Mouse (Mus musculus) 3134 (cell line): ENCODE measurements around the gene S100a10.

Experiments
- DNase-seq: peaks from one replicate; pipeline ENCODE4 v3.0.0-alpha.2; 2011; ENCODE audit warnings: low spot score; ENCODE audit not compliant: insufficient read length; ENCODE audit errors: extremely low read depth

Gene S100a10

GRCm38 (mm10) chr3:93579317-93580038, 24.6 kb downstream of the S100a10 start:
- DNase-seq = peak; percentile 76

DNA sequence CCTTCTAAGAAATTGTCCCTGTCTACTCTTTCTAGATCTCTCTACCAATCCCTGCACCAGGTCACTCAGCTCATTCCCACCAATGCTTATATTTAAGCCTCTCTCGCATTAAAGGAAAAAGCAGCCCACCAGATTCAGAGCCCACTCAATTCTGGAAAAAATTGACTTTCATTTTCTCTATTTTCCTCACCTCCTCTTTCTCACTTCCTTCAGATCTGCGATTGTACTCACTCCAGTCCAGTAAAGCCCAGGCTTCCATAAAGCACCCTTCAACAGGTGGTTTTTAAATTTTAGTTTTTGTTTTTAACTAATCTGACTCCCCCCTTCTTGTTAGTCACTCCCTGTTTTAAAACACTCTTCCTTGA, 25.1 kb downstream of the S100a10 start:
- DNase-seq = no peak

DNA sequence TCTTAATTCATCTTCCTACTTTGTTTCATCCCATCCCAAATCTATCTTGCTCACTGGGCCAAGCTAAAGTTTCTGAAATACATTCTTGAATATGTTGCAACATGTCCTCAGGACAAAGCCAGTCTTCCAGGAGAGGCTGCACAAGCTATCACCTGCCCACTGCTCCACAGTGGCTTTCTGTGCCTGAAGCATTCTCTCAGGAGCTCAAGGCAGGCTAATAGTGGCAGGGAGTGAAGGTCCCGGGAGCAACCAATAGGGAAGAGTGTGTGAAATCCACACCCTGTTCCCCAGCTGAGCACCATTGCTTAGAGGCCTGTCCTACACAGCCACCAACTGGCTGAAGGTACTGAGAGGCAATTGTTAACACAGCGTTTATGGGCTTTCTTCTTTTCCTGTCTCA, 26.1 kb downstream of the S100a10 start:
- DNase-seq = no peak

GRCm38 (mm10) chr3:93581687-93582086, 26.8 kb downstream of the S100a10 start:
- no peak for DNase-seq

DNA sequence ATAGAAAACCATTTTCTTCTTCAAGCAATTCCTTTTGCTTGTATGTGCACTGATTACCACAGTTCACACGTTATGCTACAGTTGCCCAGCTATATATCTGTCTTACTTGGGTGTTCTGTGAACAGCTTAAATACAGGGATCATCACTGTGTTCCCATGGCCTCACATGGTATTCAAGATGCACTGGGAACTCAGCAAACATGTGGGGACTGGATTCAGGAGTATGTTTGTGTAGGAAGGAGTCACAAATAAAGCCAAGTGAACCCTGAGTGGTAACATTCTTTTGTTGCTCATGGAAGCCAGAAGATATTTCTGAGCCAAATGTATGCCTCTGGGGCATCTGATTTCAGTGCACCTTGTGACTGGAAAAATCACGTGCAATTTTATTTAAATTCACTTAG, 28.2 kb downstream of the S100a10 start:
- DNase-seq = no peak

GRCm38 (mm10) chr3:93589629-93590028, 34.7 kb downstream of the S100a10 start:
- DNase-seq = no peak

DNA sequence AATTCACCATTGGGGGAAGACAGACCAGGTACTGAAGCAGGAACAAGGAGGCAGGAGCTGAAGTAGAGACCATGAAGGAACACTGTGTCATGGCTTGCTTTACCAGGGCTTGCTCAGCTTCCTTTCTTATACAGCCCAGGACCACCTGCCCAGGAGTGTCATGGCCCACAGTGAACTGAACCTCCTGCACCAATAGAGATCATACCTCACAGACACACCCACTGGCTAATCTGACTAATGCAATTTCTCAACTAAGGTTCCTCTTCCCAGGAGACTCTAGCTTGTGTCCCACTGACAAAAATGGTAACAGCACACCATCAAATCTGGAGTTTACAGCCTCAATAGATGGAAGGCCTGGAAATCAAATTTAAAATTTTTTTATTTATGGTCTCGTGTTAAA, 35.4 kb downstream of the S100a10 start:
- DNase-seq = no peak

- DNase-seq = no peak
Observed at GRCm38 (mm10) chr3:93592100-93592499, 37.2 kb downstream of the S100a10 start.

DNA sequence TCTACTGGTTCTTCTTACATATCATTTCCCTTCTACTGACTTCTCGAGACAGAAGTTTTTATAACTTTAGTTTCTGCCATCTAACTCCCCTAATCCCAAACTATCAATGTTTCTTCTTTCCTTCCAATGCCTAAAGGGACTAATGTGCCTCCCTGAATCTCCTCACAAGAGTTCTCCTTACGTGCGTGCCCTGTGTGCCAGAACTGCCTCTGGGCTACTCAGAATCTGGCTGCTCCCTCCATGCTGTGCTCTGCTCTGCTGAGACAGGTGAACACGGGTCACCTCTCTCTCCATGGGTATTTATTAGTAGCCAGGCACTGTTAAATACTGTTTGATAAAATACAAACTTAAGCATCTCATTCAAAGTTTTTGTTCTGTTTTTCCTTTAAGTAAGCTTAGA, 38.1 kb downstream of the S100a10 start:
- no peak for DNase-seq

DNA sequence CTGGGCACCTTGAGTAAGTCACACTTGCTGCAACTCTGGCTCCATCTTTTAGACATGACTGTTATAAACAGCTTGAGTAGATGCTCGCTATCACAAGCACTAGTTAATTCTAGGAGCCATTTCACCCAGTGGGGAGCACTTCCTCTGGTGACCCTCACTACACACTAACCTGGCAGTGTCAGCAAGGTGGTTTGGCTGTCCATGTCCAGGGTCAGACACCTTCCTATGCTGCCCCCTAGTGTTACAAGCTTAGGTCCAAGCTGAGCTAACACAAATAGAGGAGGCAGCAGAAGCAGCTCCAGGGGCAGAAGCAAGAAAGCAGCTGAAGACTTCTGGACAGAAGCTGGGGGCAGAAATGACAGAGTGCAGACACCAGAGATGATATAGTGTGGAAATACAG, 38.6 kb downstream of the S100a10 start:
- DNase-seq = peak; percentile 28

DNA sequence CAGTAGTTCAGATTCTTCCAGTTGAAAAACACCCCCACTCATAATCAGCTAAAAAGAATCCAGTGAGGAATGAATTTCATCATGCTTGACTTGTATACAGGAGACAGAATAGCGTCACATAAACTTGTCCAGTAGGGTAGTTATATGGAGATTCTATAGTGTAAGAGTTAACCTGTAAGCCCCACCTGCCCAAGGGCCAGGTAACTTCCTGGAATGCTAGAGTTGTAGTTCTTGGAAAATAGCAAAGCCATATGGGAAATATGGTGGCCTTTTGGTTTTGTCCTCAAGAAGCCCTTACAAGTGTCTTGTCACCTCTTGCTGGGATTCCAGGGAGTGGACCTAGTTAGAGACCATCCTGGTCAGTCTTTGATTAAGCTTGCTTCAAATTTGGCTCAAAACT, 41.8 kb downstream of the S100a10 start:
- DNase-seq = no peak

- peak; percentile 80 for DNase-seq
Observed at GRCm38 (mm10) chr3:93597221-93597913, 42.5 kb downstream of the S100a10 start.

- DNase-seq = no peak
Observed at GRCm38 (mm10) chr3:93597970-93598369, 43.1 kb downstream of the S100a10 start.

DNA sequence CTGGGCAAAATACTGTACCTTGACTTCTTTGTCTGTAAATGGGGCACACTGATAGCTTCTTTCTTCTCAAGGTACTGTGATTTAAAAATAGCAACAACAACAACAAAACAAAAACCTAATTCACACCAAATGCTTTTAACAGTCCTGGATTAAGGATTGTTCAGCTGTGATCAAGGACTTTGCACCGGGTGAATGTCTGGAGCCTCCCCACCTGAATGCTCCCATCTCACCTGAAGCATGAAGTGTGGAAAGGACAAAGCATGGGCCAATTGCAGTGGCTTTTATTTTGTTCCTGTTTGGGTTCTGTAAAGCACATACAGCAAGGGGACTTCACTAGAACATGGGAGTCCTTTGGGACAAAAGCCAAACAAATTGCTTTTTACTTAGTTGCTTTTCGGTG, 45.3 kb downstream of the S100a10 start:
- no peak for DNase-seq

- DNase-seq = no peak
Observed at GRCm38 (mm10) chr3:93601903-93602302, 47.0 kb downstream of the S100a10 start.

- DNase-seq = peak; percentile 33
Observed at GRCm38 (mm10) chr3:93608970-93609369, 54.1 kb downstream of the S100a10 start.
